Mouse (Mus musculus) bone marrow, adult 2 months (tissue): ENCODE results near the gene Cebpg. TPM values are rescaled to one million over a fixed set of nuclear protein-coding genes. Genes with fewer than 3 reads are reported as not detected.

Source experiments
- H3K27ac ChIP-seq: fragments of 200-500 bp; 2 replicates; pipeline ENCODE4 v1.5.1; 2012; ENCODE audit warnings: low read depth, mild to moderate bottlenecking, control low read depth, inconsistent platforms, low read length; ENCODE audit not compliant: control insufficient read depth, poor library complexity, insufficient read depth
- H3K4me1 ChIP-seq: fragments of 200-500 bp; 2 replicates; pipeline ENCODE4 v1.6.1; 2011; ENCODE audit warnings: low read length; ENCODE audit not compliant: control insufficient read depth, insufficient read depth
- H3K4me3 ChIP-seq: fragments of 200-500 bp; replicated peaks from 2 replicates; pipeline ENCODE3; 2011; ENCODE audit warnings: mild to moderate bottlenecking, low read depth, low read length, control low read depth; ENCODE audit not compliant: control insufficient read depth
- CTCF ChIP-seq: fragments of 200-500 bp; IDR thresholded peaks from 2 replicates; pipeline ENCODE4 v1.5.1; 2011; ENCODE audit warnings: low read length, control low read depth; ENCODE audit not compliant: control insufficient read depth, insufficient read depth
- POLR2A ChIP-seq: fragments of 200-500 bp; IDR thresholded peaks from 2 replicates; pipeline ENCODE4 v1.6.1; 2011; ENCODE audit warnings: low read depth, mild to moderate bottlenecking, control low read depth, low read length, borderline replicate concordance; ENCODE audit not compliant: control insufficient read depth
- WGBS: fragments of 180-500 bp; shearing (Covaris S2); methylation state at CpG from one replicate; pipeline ENCODE4 v1.1.7; 2018; 5-methylcytosine and 5-hydroxymethylcytosine counted together
- polyA plus RNA-seq: library from polyadenylated mRNA; stranded (reverse); fragments of >200 nt; gene quantifications from 2 replicates; pipeline ENCODE4 v1.2.4, GENCODE M21; 2011; ENCODE audit warnings: low replicate concordance; ENCODE audit not compliant: missing spikeins, insufficient read depth, insufficient read length

Gene Cebpg
- polyA plus RNA-seq, 1 experiment: 18.2 TPM

DNA sequence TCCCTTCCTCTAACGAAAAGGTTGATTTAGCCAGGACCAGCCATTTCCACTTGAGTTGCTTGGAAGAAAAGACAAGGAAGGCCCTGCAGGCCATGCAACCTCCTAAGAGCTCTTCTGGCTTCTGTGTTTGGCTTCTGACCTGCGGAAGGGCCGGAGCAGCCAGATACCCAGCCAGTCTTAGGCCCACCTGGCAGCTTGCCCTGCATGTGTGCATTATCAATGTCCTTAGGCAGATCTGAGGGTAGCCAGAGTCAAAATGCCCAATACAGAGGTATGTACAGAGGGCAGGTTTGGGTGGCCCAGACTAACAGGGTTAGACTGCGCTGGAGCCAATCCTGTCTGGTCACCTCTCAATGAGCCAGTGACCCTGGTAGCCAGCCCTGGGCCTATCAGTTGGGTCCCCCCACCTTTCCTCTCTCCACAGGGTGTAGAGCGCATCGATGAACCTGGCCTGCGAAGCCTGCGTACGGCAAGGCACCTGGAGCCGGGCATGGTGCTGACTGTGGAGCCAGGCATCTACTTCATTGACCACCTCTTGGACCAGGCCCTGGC, 13.0 kb downstream of the Cebpg start:
- Histone ChIP-seq H3K4me1 (no peaks in the 10 kb centered on the region; the same call in 1 of the 2 replicates), H3K27ac (no peak overlapping the region), H3K4me3 (no peak overlapping the region)
- WGBS: 95% methylated on average over 10 of the region's 10 CpGs
- TF ChIP-seq POLR2A (no peak), CTCF (no peak)

DNA sequence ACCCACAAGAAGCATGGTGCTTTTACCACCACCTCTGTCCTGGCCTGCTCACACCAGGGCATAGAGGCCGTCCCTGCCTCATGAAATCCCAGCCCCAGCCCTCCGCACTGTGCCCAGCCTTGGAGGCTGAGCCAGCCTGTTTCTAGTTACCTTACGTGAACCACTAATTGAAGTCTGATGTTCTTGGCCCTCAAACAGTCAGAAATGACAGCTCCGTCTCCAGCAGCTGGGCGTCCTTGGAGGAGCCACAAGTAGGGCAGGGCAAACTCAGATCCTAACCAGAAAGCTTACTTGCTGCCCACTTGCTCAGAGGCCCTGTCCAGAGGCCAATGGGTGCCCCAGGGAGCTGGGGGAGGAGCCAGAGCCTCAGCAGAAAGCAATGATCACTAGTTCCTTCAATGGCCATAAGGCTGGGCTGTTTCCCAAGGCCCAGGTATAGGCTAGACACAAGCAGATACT, 13.6 kb downstream of the Cebpg start:
- Histone ChIP-seq H3K4me3 (no peak overlapping the region), H3K27ac (no peak overlapping the region), H3K4me1 (no peaks in the 10 kb centered on the region; the same call in 1 of the 2 replicates)
- TF ChIP-seq CTCF (no peak), POLR2A (no peak)
- WGBS: 93% methylated on average over 5 of the region's 5 CpGs

- TF ChIP-seq POLR2A (no peak), CTCF (no peak)
- Histone ChIP-seq H3K27ac (no peak overlapping the region), H3K4me3 (no peak overlapping the region), H3K4me1 (no peaks in the 10 kb centered on the region; the same call in 1 of the 2 replicates)
These were observed 14.2 kb downstream of the Cebpg start for GRCm38 (mm10) chr7:35042209-35042554.

- no peak overlapping the region; the same call in 1 of the 2 replicates for H3K27ac ChIP-seq
- 58% methylated on average over 2 of the region's 2 CpGs for WGBS
- no peak overlapping the region for H3K4me3 ChIP-seq
- no peaks in the 10 kb centered on the region; the same call in 1 of the 2 replicates for H3K4me1 ChIP-seq
- TF ChIP-seq CTCF: no peak
- TF ChIP-seq POLR2A: no peak
These were observed 14.8 kb downstream of the Cebpg start for GRCm38 (mm10) chr7:35041286-35042208.

DNA sequence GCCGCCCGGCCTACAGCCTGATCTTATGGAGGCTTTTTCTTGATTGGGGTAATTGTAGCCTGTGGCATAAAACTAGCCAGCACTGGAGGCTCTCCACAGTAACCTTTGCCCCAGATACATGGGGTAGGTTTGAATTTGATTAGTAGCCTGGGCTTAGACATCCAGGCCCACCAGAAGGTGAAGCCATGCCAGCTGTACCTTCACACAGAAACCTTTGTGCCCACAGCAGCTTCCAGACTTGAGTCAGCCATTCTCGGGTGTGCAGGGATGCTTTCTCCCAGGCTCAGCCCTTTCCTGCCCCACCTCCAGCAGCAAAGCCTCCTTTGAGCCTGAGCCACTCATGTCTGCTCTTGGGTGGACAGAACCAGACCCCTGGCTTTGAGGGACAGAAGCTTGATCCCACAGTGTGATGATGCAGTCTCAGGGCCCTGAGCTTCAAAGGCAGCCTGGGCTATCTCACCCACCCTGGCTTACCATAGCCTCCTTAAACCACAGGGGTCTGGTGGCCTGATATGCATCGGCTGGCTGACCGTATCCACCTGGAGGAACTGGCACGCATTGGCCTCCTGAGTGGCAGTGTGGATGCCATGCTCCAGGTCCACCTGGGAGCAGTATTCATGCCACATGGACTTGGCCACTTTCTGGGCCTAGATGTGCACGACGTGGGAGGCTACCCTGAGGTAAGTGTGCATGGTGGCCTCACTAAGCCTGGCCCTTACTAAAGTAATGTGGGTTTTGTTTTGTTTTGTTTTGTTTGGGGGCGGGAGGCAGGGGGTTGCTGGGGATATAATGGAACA, 16.0 kb downstream of the Cebpg start:
- WGBS: 87% methylated on average over 9 of the region's 9 CpGs
- TF ChIP-seq POLR2A (no peak), CTCF (no peak)
- Histone ChIP-seq H3K4me1 (peaks cover 1% of the 10 kb centered on the region), H3K4me3 (no peak overlapping the region), H3K27ac (no peak overlapping the region)

GRCm38 (mm10) chr7:35037408-35037807, 19.0 kb downstream of the Cebpg start:
- WGBS: 45% methylated on average over 6 of the region's 6 CpGs
- Histone ChIP-seq H3K4me3 (no peak overlapping the region), H3K4me1 (peaks cover 1% of the 10 kb centered on the region), H3K27ac (no peak overlapping the region)
- no peak for TF ChIP-seq POLR2A
- no peak for TF ChIP-seq CTCF

GRCm38 (mm10) chr7:35036266-35036731, 20.1 kb downstream of the Cebpg start:
- Histone ChIP-seq H3K4me1 (peaks cover 1% of the 10 kb centered on the region), H3K4me3 (no peak overlapping the region), H3K27ac (no peak overlapping the region)
- TF ChIP-seq CTCF: no peak
- TF ChIP-seq POLR2A: no peak
- WGBS: 69% methylated on average over 5 of the region's 5 CpGs

DNA sequence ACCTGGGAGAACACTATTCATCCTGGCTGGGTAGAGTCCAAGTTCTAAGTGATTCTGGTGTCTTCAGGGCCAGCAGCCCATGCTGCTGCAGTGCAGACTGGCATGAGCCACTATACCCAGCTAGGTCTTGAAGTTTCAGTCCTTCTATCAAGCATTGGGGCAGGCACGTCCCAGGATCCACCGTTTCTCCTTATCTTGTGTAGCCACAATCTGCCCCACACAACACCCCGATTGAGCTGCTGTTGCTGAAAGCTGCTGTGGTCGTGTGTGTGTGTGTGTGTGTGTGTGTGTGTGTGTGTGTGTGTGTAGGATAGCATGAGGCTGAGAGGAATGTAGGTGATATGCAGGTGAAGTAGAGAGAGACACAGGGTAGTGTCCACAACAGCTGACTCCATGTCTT, 20.8 kb downstream of the Cebpg start:
- TF ChIP-seq POLR2A (no peak), CTCF (no peak)
- Histone ChIP-seq H3K4me3 (no peak overlapping the region), H3K4me1 (peaks cover 1% of the 10 kb centered on the region; the same call in 1 of the 2 replicates), H3K27ac (no peak overlapping the region)
- 50% methylated on average over 4 of the region's 4 CpGs for WGBS
